Mouse (Mus musculus): ENCODE data around the gene Npas3. TPM values are rescaled to one million over a fixed set of nuclear protein-coding genes. Genes with fewer than 3 reads are reported as not detected.

Gene Npas3
- polyA plus RNA-seq, 1 experiment: not detected

GRCm38 (mm10) chr12:53825898-53826605, 577.6 kb downstream of the Npas3 start:
- no peak overlapping the region for H3K27ac ChIP-seq (ENCODE audit: insufficient read depth, low read depth, low read length)
- 59% methylated on average over 12 of the region's 12 CpGs for whole genome bisulfite sequencing
- H3K4me1 ChIP-seq (ENCODE audit: control insufficient read depth, insufficient read depth, low read length): 0 out of 2 replicates have a peak, but pooled peaks cover 2% of the 10 kb centered on the region
- TF ChIP-seq CTCF (IDR thresholded peaks at IDR 0.05; ENCODE audit: insufficient read depth, low read depth, low read length) (no peak), POLR2A (IDR thresholded peaks at IDR 0.05; ENCODE audit: insufficient read depth, low read depth, low read length) (no peak)
- no peak overlapping the region for H3K4me3 ChIP-seq (ENCODE audit: insufficient read depth, low read depth, low read length)

- 75% methylated on average over 3 of the region's 3 CpGs for WGBS
- no peak overlapping the region for H3K4me3 ChIP-seq (ENCODE audit: insufficient read depth, low read depth, low read length)
- H3K4me1 ChIP-seq (ENCODE audit: control insufficient read depth, insufficient read depth, low read length): 0 out of 2 replicates have a peak, but pooled peaks cover 2% of the 10 kb centered on the region
- no peak overlapping the region for H3K27ac ChIP-seq (ENCODE audit: insufficient read depth, low read depth, low read length)
- TF ChIP-seq CTCF (IDR thresholded peaks at IDR 0.05; ENCODE audit: insufficient read depth, low read depth, low read length): no peak
- no peak for TF ChIP-seq POLR2A (IDR thresholded peaks at IDR 0.05; ENCODE audit: insufficient read depth, low read depth, low read length)
Measured at GRCm38 (mm10) chr12:53826812-53827211, 578.3 kb downstream of the Npas3 start.

GRCm38 (mm10) chr12:53832590-53832989, 584.1 kb downstream of the Npas3 start:
- TF ChIP-seq CTCF (IDR thresholded peaks at IDR 0.05; ENCODE audit: insufficient read depth, low read depth, low read length): no peak
- TF ChIP-seq POLR2A (IDR thresholded peaks at IDR 0.05; ENCODE audit: insufficient read depth, low read depth, low read length): no peak

GRCm38 (mm10) chr12:53833348-53833747, 584.9 kb downstream of the Npas3 start:
- TF ChIP-seq CTCF (IDR thresholded peaks at IDR 0.05; ENCODE audit: insufficient read depth, low read depth, low read length) (no peak), POLR2A (IDR thresholded peaks at IDR 0.05; ENCODE audit: insufficient read depth, low read depth, low read length) (no peak)
- 97% methylated on average over 2 of the region's 2 CpGs for WGBS
- H3K4me1 ChIP-seq (ENCODE audit: control insufficient read depth, insufficient read depth, low read length): no peaks in the 10 kb centered on the region
- no peak overlapping the region for H3K27ac ChIP-seq (ENCODE audit: insufficient read depth, low read depth, low read length)
- H3K4me3 ChIP-seq (ENCODE audit: insufficient read depth, low read depth, low read length): no peak overlapping the region

More at GRCm38 (mm10) chr12:53832590-53832989, 584.1 kb downstream of the Npas3 start:
- H3K4me1 ChIP-seq (ENCODE audit: control insufficient read depth, insufficient read depth, low read length): no peaks in the 10 kb centered on the region
- no peak overlapping the region for H3K4me3 ChIP-seq (ENCODE audit: insufficient read depth, low read depth, low read length)
- no peak overlapping the region for H3K27ac ChIP-seq (ENCODE audit: insufficient read depth, low read depth, low read length)
- WGBS: 45% methylated on average over 6 of the region's 6 CpGs

GRCm38 (mm10) chr12:53836031-53836790, 587.7 kb downstream of the Npas3 start:
- Histone ChIP-seq H3K4me1 (ENCODE audit: control insufficient read depth, insufficient read depth, low read length) (no peaks in the 10 kb centered on the region; the same call in 1 of the 2 replicates), H3K4me3 (ENCODE audit: insufficient read depth, low read depth, low read length) (no peak overlapping the region), H3K27ac (ENCODE audit: insufficient read depth, low read depth, low read length) (no peak overlapping the region)
- TF ChIP-seq CTCF (IDR thresholded peaks at IDR 0.05; ENCODE audit: insufficient read depth, low read depth, low read length) (no peak), POLR2A (IDR thresholded peaks at IDR 0.05; ENCODE audit: insufficient read depth, low read depth, low read length) (no peak)
- 83% methylated on average over 27 of the region's 27 CpGs for WGBS

- no peak overlapping the region for H3K4me3 ChIP-seq (ENCODE audit: insufficient read depth, low read depth, low read length)
- no peak overlapping the region for H3K27ac ChIP-seq (ENCODE audit: insufficient read depth, low read depth, low read length)
- 92% methylated on average over 15 of the region's 15 CpGs for WGBS
- peaks cover 5% of the 10 kb centered on the region for H3K4me1 ChIP-seq (ENCODE audit: control insufficient read depth, insufficient read depth, low read length)
- TF ChIP-seq CTCF (IDR thresholded peaks at IDR 0.05; ENCODE audit: insufficient read depth, low read depth, low read length) (no peak), POLR2A (IDR thresholded peaks at IDR 0.05; ENCODE audit: insufficient read depth, low read depth, low read length) (no peak)
Measured at GRCm38 (mm10) chr12:53837408-53837807, 588.9 kb downstream of the Npas3 start.

GRCm38 (mm10) chr12:53838541-53838940, 590.1 kb downstream of the Npas3 start:
- TF ChIP-seq CTCF (IDR thresholded peaks at IDR 0.05; ENCODE audit: insufficient read depth, low read depth, low read length): no peak
- TF ChIP-seq POLR2A (IDR thresholded peaks at IDR 0.05; ENCODE audit: insufficient read depth, low read depth, low read length): no peak
- WGBS: 88% methylated on average over 7 of the region's 7 CpGs
- H3K27ac ChIP-seq (ENCODE audit: insufficient read depth, low read depth, low read length): no peak overlapping the region
- no peak overlapping the region for H3K4me3 ChIP-seq (ENCODE audit: insufficient read depth, low read depth, low read length)
- peaks cover 5% of the 10 kb centered on the region for H3K4me1 ChIP-seq (ENCODE audit: control insufficient read depth, insufficient read depth, low read length)

GRCm38 (mm10) chr12:53841928-53842671, 593.6 kb downstream of the Npas3 start:
- 36% methylated on average over 16 of the region's 16 CpGs for WGBS
- Histone ChIP-seq H3K4me3 (ENCODE audit: insufficient read depth, low read depth, low read length) (no peak overlapping the region), H3K27ac (ENCODE audit: insufficient read depth, low read depth, low read length) (no peak overlapping the region; the same call in 1 of the 2 replicates), H3K4me1 (ENCODE audit: control insufficient read depth, insufficient read depth, low read length) (peaks cover 5% of the 10 kb centered on the region)
- no peak for TF ChIP-seq POLR2A (IDR thresholded peaks at IDR 0.05; ENCODE audit: insufficient read depth, low read depth, low read length)
- TF ChIP-seq CTCF (IDR thresholded peaks at IDR 0.05; ENCODE audit: insufficient read depth, low read depth, low read length): no peak

Measured in olfactory bulb, adult 2 months (tissue).